Mouse (Mus musculus) lung, embryonic 14.5 days (tissue): ENCODE data around the gene Fzd1. TPM values are rescaled to one million over a fixed set of nuclear protein-coding genes. Genes with fewer than 3 reads are reported as not detected.

ENCODE experiments used
- ATAC-seq: fragments of 200-750 bp; cut with Nextera tagmentation; 2 replicates; pipeline ENCODE4 v1.8.0; 2017; ENCODE audit warnings: mild to moderate bottlenecking, moderate TSS enrichment, moderate library complexity; ENCODE audit not compliant: insufficient read depth
- DNase-seq: peaks from one replicate; pipeline ENCODE4 v3.0.0-alpha.2; 2015
- H3K27ac ChIP-seq: fragments of 300-500 bp; sonication (generic); 2 replicates; pipeline ENCODE4 v1.5.1; 2014; ENCODE audit warnings: low read depth, mild to moderate bottlenecking, moderate library complexity
- H3K27me3 ChIP-seq: fragments of 300-500 bp; sonication (generic); 2 replicates; pipeline ENCODE4 v1.6.1; 2014; ENCODE audit warnings: low read length, control low read depth; ENCODE audit not compliant: insufficient read depth
- H3K36me3 ChIP-seq: fragments of 300-500 bp; sonication (generic); 2 replicates; pipeline ENCODE4 v1.6.1; 2014; ENCODE audit warnings: control low read depth; ENCODE audit not compliant: insufficient read depth
- H3K4me1 ChIP-seq: fragments of 300-500 bp; sonication (generic); 2 replicates; pipeline ENCODE4 v1.6.1; 2014; ENCODE audit warnings: antibody characterized with exemption, control low read depth; ENCODE audit not compliant: insufficient read depth
- H3K4me2 ChIP-seq: fragments of 300-500 bp; sonication (generic); 2 replicates; pipeline ENCODE4 v1.6.1; 2014; ENCODE audit warnings: mild to moderate bottlenecking
- H3K4me3 ChIP-seq: fragments of 300-500 bp; sonication (generic); 2 replicates; pipeline ENCODE4 v1.5.1; 2014; ENCODE audit warnings: low read depth, low read length
- H3K9ac ChIP-seq: fragments of 300-500 bp; sonication (generic); 2 replicates; pipeline ENCODE4 v1.6.1; 2014
- H3K9me3 ChIP-seq: fragments of 300-500 bp; sonication (generic); 2 replicates; pipeline ENCODE4 v1.6.1; 2016; ENCODE audit warnings: low read depth, low read length, control low read depth
- CTCF ChIP-seq: IDR thresholded peaks from 2 replicates; pipeline ENCODE4 v1.5.1; 2016; ENCODE audit warnings: antibody characterized with exemption, low read depth
- WGBS: fragments of 180-500 bp; shearing (Covaris S2); extraction: QIAGEN DNeasy Blood & Tissue Kit; methylation state at CpG from one replicate; pipeline ENCODE4 v1.1.7; 2014; 5-methylcytosine and 5-hydroxymethylcytosine counted together
- polyA plus RNA-seq: library from polyadenylated mRNA; unstranded; fragments of >200 nt; fragmentation: Nextera tagmentation; extraction: Ambion mirVana; gene quantifications from 2 replicates; pipeline ENCODE4 v1.2.1, GENCODE M21; 2014

Gene Fzd1
- polyA plus RNA-seq, 1 experiment from 2014 or later, result 55.9 TPM

DNA sequence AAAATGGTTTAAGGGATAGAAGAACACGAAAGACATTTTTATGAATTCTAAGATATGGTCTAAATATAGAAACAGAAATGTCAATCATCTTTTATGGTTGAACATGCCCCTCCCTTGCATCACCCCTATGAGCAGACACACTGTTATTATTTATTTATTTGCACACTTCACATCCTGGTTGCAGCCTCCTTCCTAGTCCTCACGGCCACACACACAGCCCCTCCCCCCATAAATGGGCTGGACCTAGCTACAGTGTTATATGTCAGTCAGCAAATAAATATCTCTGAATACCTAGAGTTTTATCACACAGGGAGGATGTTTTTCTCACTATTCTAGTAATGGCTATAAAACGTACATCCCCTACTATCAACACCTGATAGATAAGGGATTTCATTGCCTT, 29.0 kb upstream of the Fzd1 start:
- Histone ChIP-seq H3K27me3 (no peaks in the 10 kb centered on the region), H3K4me3 (no peak overlapping the region), H3K9ac (no peak overlapping the region), H3K4me1 (no peaks in the 10 kb centered on the region), H3K27ac (no peak overlapping the region), H3K36me3 (no peaks in the 10 kb centered on the region), H3K9me3 (no peaks in the 10 kb centered on the region), H3K4me2 (no peak overlapping the region)
- WGBS, result 49% methylated on average over 3 of the region's 3 CpGs
- TF ChIP-seq CTCF, result no peak
- no peak for DNase-seq
- no peak for ATAC-seq

DNA sequence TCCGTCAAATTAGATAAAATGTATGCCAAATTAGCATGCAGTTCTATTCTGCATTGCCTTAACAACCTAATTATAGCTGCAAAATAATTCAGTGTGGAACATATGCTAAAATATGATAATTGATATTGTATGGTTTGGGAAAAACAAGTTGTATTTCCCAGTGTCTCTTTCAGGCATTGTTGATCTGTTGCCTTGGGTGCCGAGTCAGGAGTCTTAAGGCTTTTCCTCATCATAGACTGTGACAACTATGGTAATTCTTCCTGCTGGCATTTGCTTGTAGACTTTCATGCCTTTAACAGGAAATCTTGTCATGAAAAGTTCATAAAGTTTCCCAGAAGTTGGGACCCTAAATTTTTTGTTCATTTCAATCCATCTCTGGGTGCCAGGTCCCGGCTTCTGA, 20.4 kb upstream of the Fzd1 start:
- Histone ChIP-seq H3K4me3 (no peak overlapping the region), H3K4me2 (no peak overlapping the region), H3K4me1 (no peaks in the 10 kb centered on the region), H3K27me3 (no peaks in the 10 kb centered on the region), H3K27ac (no peak overlapping the region), H3K9me3 (no peaks in the 10 kb centered on the region), H3K9ac (no peak overlapping the region), H3K36me3 (no peaks in the 10 kb centered on the region)
- 86% methylated on average over 3 of the region's 3 CpGs for WGBS
- ATAC-seq (no peak), DNase-seq (no peak)
- no peak for TF ChIP-seq CTCF

- 63% methylated on average over 2 of the region's 2 CpGs for WGBS
- no peak for TF ChIP-seq CTCF
- Histone ChIP-seq H3K27me3 (no peaks in the 10 kb centered on the region), H3K27ac (no peak overlapping the region), H3K9me3 (no peaks in the 10 kb centered on the region), H3K4me1 (no peaks in the 10 kb centered on the region), H3K4me3 (no peak overlapping the region), H3K4me2 (no peak overlapping the region), H3K36me3 (no peaks in the 10 kb centered on the region), H3K9ac (no peak overlapping the region)
- DNase-seq, result no peak
- ATAC-seq, result no peak
Measured at GRCm38 (mm10) chr5:4776495-4776894, 18.7 kb upstream of the Fzd1 start.

- Histone ChIP-seq H3K36me3 (no peaks in the 10 kb centered on the region), H3K4me1 (no peaks in the 10 kb centered on the region), H3K9me3 (no peaks in the 10 kb centered on the region), H3K4me3 (no peak overlapping the region), H3K27ac (no peak overlapping the region), H3K9ac (no peak overlapping the region), H3K27me3 (no peaks in the 10 kb centered on the region), H3K4me2 (no peak overlapping the region)
- no peak for TF ChIP-seq CTCF
- WGBS, result 64% methylated on average over 9 of the region's 9 CpGs
- DNase-seq (no peak), ATAC-seq (no peak)
Measured at GRCm38 (mm10) chr5:4773090-4773772, 15.4 kb upstream of the Fzd1 start.

- Histone ChIP-seq H3K4me1 (no peaks in the 10 kb centered on the region), H3K27me3 (no peaks in the 10 kb centered on the region), H3K9me3 (no peaks in the 10 kb centered on the region), H3K4me3 (no peak overlapping the region), H3K36me3 (no peaks in the 10 kb centered on the region), H3K9ac (no peak overlapping the region), H3K4me2 (no peak overlapping the region), H3K27ac (no peak overlapping the region)
- ATAC-seq (no peak), DNase-seq (no peak)
- WGBS, result 77% methylated on average over 1 of the region's 1 CpGs
- no peak for TF ChIP-seq CTCF
Measured at GRCm38 (mm10) chr5:4770609-4771008, 12.8 kb upstream of the Fzd1 start.

DNA sequence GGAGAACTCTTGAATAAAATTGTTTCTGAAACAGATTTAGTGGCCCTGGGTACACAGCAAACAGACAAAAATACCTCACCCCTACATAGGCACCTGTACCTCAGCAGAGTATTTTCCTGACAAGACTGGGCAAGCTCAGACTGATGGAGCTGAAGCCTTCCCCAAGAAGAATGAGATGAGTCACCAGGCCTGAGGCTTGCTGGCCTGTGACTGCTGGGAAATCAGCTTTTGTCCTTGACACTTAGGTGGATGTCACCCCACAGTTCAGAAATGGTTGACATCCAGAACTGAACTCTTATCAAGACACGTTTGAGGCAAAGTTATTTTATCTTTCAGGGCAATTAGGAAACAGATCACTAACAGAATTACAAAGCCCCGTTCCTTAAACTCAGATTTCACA, 10.1 kb upstream of the Fzd1 start:
- 44% methylated on average over 2 of the region's 2 CpGs for WGBS
- Histone ChIP-seq H3K4me1 (no peaks in the 10 kb centered on the region), H3K4me3 (no peak overlapping the region), H3K27me3 (no peaks in the 10 kb centered on the region), H3K9me3 (no peaks in the 10 kb centered on the region), H3K36me3 (no peaks in the 10 kb centered on the region), H3K27ac (no peak overlapping the region), H3K9ac (no peak overlapping the region), H3K4me2 (no peak overlapping the region)
- DNase-seq (no peak), ATAC-seq (no peak)
- no peak for TF ChIP-seq CTCF

DNA sequence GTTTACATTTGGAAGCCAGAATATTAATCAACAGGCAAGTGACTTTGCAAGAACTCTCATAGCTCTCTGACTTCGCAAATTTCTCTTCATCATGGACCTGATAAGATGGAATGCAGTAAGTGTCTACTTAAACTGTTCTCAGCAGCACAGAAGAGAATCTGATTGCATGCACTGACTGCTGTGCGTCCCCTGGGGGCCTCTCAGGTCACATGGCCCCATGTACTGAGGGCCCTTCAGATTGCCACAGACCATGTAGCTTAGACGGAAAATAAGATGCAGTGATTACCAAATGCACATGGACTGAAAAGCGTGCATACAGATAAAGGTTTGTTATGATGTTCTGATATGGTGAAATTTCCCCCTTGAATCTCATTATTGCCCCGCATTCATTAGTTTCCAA, 8.9 kb upstream of the Fzd1 start:
- no peak overlapping the region for H3K4me3 ChIP-seq
- H3K4me1 ChIP-seq, result no peaks in the 10 kb centered on the region
- H3K27ac ChIP-seq, result no peak overlapping the region
- no peaks in the 10 kb centered on the region for H3K9me3 ChIP-seq
- H3K27me3 ChIP-seq, result no peaks in the 10 kb centered on the region
- DNase-seq (no peak), ATAC-seq (no peak)
- H3K4me2 ChIP-seq, result no peak overlapping the region
- 44% methylated on average over 5 of the region's 5 CpGs for WGBS
- no peak overlapping the region for H3K9ac ChIP-seq
- no peaks in the 10 kb centered on the region for H3K36me3 ChIP-seq
- TF ChIP-seq CTCF, result no peak

GRCm38 (mm10) chr5:4761891-4762290, 4.1 kb upstream of the Fzd1 start:
- Histone ChIP-seq H3K4me3 (no peak overlapping the region), H3K4me1 (no peaks in the 10 kb centered on the region), H3K27ac (no peak overlapping the region), H3K27me3 (no peaks in the 10 kb centered on the region), H3K4me2 (no peak overlapping the region), H3K9me3 (no peaks in the 10 kb centered on the region), H3K9ac (no peak overlapping the region), H3K36me3 (no peaks in the 10 kb centered on the region)
- DNase-seq (no peak), ATAC-seq (no peak)
- TF ChIP-seq CTCF, result no peak
